Mouse (Mus musculus) limb, embryonic 10.5 days (tissue): ENCODE measurements around the gene Kcnt2. TPM values are rescaled to one million over a fixed set of nuclear protein-coding genes. Genes with fewer than 3 reads are reported as not detected.

Source experiments
- DNase-seq: peaks from one replicate; pipeline ENCODE4 v3.0.0-alpha.2; 2017; ENCODE audit warnings: low spot score
- H3K27ac ChIP-seq: fragments of 300-500 bp; sonication (generic); 2 replicates; pipeline ENCODE4 v1.5.1; 2016; ENCODE audit warnings: mild to moderate bottlenecking
- H3K27me3 ChIP-seq: fragments of 300-500 bp; sonication (generic); 2 replicates; pipeline ENCODE4 v1.6.1; 2016; ENCODE audit warnings: low read depth, mild to moderate bottlenecking; ENCODE audit not compliant: poor library complexity, severe bottlenecking
- H3K36me3 ChIP-seq: fragments of 300-500 bp; sonication (generic); 2 replicates; pipeline ENCODE4 v1.6.1; 2016; ENCODE audit warnings: mild to moderate bottlenecking, moderate library complexity
- H3K4me1 ChIP-seq: fragments of 300-500 bp; sonication (generic); 2 replicates; pipeline ENCODE4 v1.6.1; 2016
- H3K4me3 ChIP-seq: fragments of 300-500 bp; sonication (generic); 2 replicates; pipeline ENCODE4 v1.5.1; 2016; ENCODE audit warnings: mild to moderate bottlenecking, moderate library complexity
- H3K9me3 ChIP-seq: fragments of 300-500 bp; sonication (generic); replicated peaks from 2 replicates; pipeline ENCODE4 v1.6.1; 2016; ENCODE audit warnings: mild to moderate bottlenecking
- WGBS: fragments of 180-500 bp; shearing (Covaris S2); methylation state at CpG from one replicate; pipeline ENCODE4 v1.1.7; 2016; 5-methylcytosine and 5-hydroxymethylcytosine counted together
- polyA plus RNA-seq: library from polyadenylated mRNA; unstranded; fragments of >200 nt; fragmentation: Nextera tagmentation; extraction: Ambion mirVana; gene quantifications from 2 replicates; pipeline ENCODE4 v1.2.1, GENCODE M21; 2016

Kcnt2 gene
- polyA plus RNA-seq, 1 experiment from 2014 or later: 1.1 TPM

DNA sequence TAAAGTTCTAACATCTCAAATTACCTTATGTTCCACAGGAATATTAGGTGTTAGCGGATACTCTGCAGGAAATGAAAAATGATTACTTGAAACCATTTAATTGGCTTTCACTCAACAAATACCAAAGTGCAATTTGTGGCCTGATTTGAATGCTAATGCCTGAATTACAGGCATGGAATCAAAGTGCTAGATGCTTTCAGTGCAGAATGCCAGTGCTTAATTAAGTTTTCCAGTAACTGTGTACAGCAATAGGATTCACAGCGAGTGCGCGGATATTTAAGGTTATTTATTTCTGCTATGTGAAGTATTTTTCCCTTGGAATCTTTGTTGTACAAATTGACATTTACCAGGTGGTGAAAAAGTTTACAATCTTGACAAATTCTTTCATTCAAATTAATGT, 144.3 kb downstream of the Kcnt2 start:
- 84% methylated on average over 4 of the region's 4 CpGs for WGBS
- no peak overlapping the region for H3K4me3 ChIP-seq
- no peaks in the 10 kb centered on the region for H3K4me1 ChIP-seq
- H3K27ac ChIP-seq: no peak overlapping the region
- no peaks in the 10 kb centered on the region for H3K9me3 ChIP-seq
- DNase-seq: no peak
- H3K27me3 ChIP-seq: no peaks in the 10 kb centered on the region
- no peaks in the 10 kb centered on the region for H3K36me3 ChIP-seq

GRCm38 (mm10) chr1:140397756-140398155, 151.8 kb downstream of the Kcnt2 start:
- no peaks in the 10 kb centered on the region for H3K27me3 ChIP-seq
- DNase-seq: no peak

GRCm38 (mm10) chr1:140406631-140407288, 160.8 kb downstream of the Kcnt2 start:
- Histone ChIP-seq H3K36me3 (no peaks in the 10 kb centered on the region), H3K4me1 (peaks cover 12% of the 10 kb centered on the region), H3K27me3 (no peaks in the 10 kb centered on the region), H3K9me3 (no peaks in the 10 kb centered on the region), H3K4me3 (no peak overlapping the region), H3K27ac (no peak overlapping the region)
- WGBS: 76% methylated on average over 4 of the region's 4 CpGs
- DNase-seq: no peak

More at GRCm38 (mm10) chr1:140397756-140398155, 151.8 kb downstream of the Kcnt2 start:
- Histone ChIP-seq H3K4me3 (no peak overlapping the region), H3K4me1 (no peaks in the 10 kb centered on the region), H3K9me3 (no peaks in the 10 kb centered on the region), H3K27ac (no peak overlapping the region), H3K36me3 (no peaks in the 10 kb centered on the region)

GRCm38 (mm10) chr1:140415761-140416160, 169.8 kb downstream of the Kcnt2 start:
- 71% methylated on average over 1 of the region's 1 CpGs for WGBS

GRCm38 (mm10) chr1:140422954-140423353, 177.0 kb downstream of the Kcnt2 start:
- Histone ChIP-seq H3K36me3 (no peaks in the 10 kb centered on the region), H3K4me1 (no peaks in the 10 kb centered on the region), H3K9me3 (no peaks in the 10 kb centered on the region), H3K27me3 (no peaks in the 10 kb centered on the region), H3K27ac (no peak overlapping the region), H3K4me3 (no peak overlapping the region)
- no peak for DNase-seq

More at GRCm38 (mm10) chr1:140415761-140416160, 169.8 kb downstream of the Kcnt2 start:
- H3K36me3 ChIP-seq: no peaks in the 10 kb centered on the region
- no peaks in the 10 kb centered on the region for H3K27me3 ChIP-seq
- H3K4me1 ChIP-seq: no peaks in the 10 kb centered on the region
- no peak overlapping the region for H3K4me3 ChIP-seq
- H3K9me3 ChIP-seq: no peaks in the 10 kb centered on the region
- no peak for DNase-seq
- H3K27ac ChIP-seq: no peak overlapping the region

GRCm38 (mm10) chr1:140429284-140429850, 183.4 kb downstream of the Kcnt2 start:
- Histone ChIP-seq H3K27me3 (no peaks in the 10 kb centered on the region), H3K27ac (no peak overlapping the region), H3K4me3 (no peak overlapping the region), H3K36me3 (no peaks in the 10 kb centered on the region), H3K9me3 (no peaks in the 10 kb centered on the region), H3K4me1 (no peaks in the 10 kb centered on the region)
- no peak for DNase-seq
- 53% methylated on average over 2 of the region's 2 CpGs for WGBS

GRCm38 (mm10) chr1:140432039-140432438, 186.1 kb downstream of the Kcnt2 start:
- DNase-seq: no peak
- Histone ChIP-seq H3K27ac (no peak overlapping the region), H3K4me1 (no peaks in the 10 kb centered on the region), H3K9me3 (no peaks in the 10 kb centered on the region), H3K27me3 (no peaks in the 10 kb centered on the region), H3K4me3 (no peak overlapping the region), H3K36me3 (no peaks in the 10 kb centered on the region)
- 63% methylated on average over 1 of the region's 1 CpGs for WGBS

GRCm38 (mm10) chr1:140434791-140435190, 188.8 kb downstream of the Kcnt2 start:
- no peaks in the 10 kb centered on the region for H3K27me3 ChIP-seq
- no peaks in the 10 kb centered on the region for H3K36me3 ChIP-seq
- H3K9me3 ChIP-seq: no peaks in the 10 kb centered on the region
- no peaks in the 10 kb centered on the region for H3K4me1 ChIP-seq
- DNase-seq: no peak
- WGBS: 84% methylated on average over 2 of the region's 2 CpGs
- no peak overlapping the region for H3K27ac ChIP-seq
- no peak overlapping the region for H3K4me3 ChIP-seq

DNA sequence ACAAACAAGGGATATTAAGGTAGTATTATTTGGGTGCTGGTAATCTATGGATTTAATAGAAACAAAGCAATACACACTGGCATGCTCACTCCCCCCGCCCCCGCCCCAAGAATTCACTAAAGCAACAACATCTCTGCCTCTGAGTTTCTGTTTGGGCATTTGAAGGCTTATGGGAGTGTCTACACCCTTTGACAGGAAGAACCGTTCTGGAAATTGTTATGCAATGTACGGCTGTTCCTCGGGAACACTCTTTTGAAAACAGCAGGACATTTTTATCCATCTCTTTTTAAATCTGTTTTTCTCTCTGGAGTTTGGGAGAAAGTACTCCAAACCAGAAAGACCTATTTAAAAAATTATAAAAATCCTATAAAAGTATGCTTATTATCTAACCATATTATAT, 192.2 kb downstream of the Kcnt2 start:
- WGBS: 85% methylated on average over 5 of the region's 5 CpGs
- no peak for DNase-seq

GRCm38 (mm10) chr1:140443904-140444303, 197.9 kb downstream of the Kcnt2 start:
- Histone ChIP-seq H3K27ac (no peak overlapping the region), H3K27me3 (no peaks in the 10 kb centered on the region), H3K9me3 (no peaks in the 10 kb centered on the region), H3K36me3 (no peaks in the 10 kb centered on the region), H3K4me1 (no peaks in the 10 kb centered on the region), H3K4me3 (no peak overlapping the region)
- 100% methylated on average over 1 of the region's 1 CpGs for WGBS
- no peak for DNase-seq

More for the DNA sequence above, 192.2 kb downstream of the Kcnt2 start:
- no peaks in the 10 kb centered on the region for H3K4me1 ChIP-seq
- H3K4me3 ChIP-seq: no peak overlapping the region
- no peaks in the 10 kb centered on the region for H3K9me3 ChIP-seq
- no peaks in the 10 kb centered on the region for H3K36me3 ChIP-seq
- no peaks in the 10 kb centered on the region for H3K27me3 ChIP-seq
- no peak overlapping the region for H3K27ac ChIP-seq

- H3K27me3 ChIP-seq: no peaks in the 10 kb centered on the region
- H3K36me3 ChIP-seq: no peaks in the 10 kb centered on the region
- no peak overlapping the region for H3K4me3 ChIP-seq
- no peak overlapping the region for H3K27ac ChIP-seq
- no peaks in the 10 kb centered on the region for H3K4me1 ChIP-seq
- H3K9me3 ChIP-seq: no peaks in the 10 kb centered on the region
- 86% methylated on average over 5 of the region's 5 CpGs for whole genome bisulfite sequencing
- DNase-seq: no peak
Measured at GRCm38 (mm10) chr1:140444394-140444793, 198.4 kb downstream of the Kcnt2 start.

GRCm38 (mm10) chr1:140451461-140451860, 205.5 kb downstream of the Kcnt2 start:
- Histone ChIP-seq H3K4me3 (no peak overlapping the region), H3K4me1 (no peaks in the 10 kb centered on the region), H3K27me3 (no peaks in the 10 kb centered on the region), H3K27ac (no peak overlapping the region), H3K36me3 (no peaks in the 10 kb centered on the region), H3K9me3 (no peaks in the 10 kb centered on the region)
- 87% methylated on average over 3 of the region's 3 CpGs for WGBS
- DNase-seq: no peak

GRCm38 (mm10) chr1:140451924-140452323, 206.0 kb downstream of the Kcnt2 start:
- Histone ChIP-seq H3K36me3 (no peaks in the 10 kb centered on the region), H3K27me3 (no peaks in the 10 kb centered on the region), H3K4me3 (no peak overlapping the region), H3K4me1 (no peaks in the 10 kb centered on the region), H3K9me3 (no peaks in the 10 kb centered on the region), H3K27ac (no peak overlapping the region)
- WGBS: 87% methylated on average over 1 of the region's 1 CpGs
- DNase-seq: no peak

- H3K27me3 ChIP-seq: no peaks in the 10 kb centered on the region
- DNase-seq: no peak
- H3K4me1 ChIP-seq: no peaks in the 10 kb centered on the region
- no peaks in the 10 kb centered on the region for H3K9me3 ChIP-seq
- 67% methylated on average over 2 of the region's 2 CpGs for WGBS
- no peaks in the 10 kb centered on the region for H3K36me3 ChIP-seq
- H3K27ac ChIP-seq: no peak overlapping the region
- H3K4me3 ChIP-seq: no peak overlapping the region
Measured at GRCm38 (mm10) chr1:140455903-140456302, 209.9 kb downstream of the Kcnt2 start.
